Mouse (Mus musculus) limb, embryonic 12.5 days (tissue): ENCODE measurements around the gene Nfxl1. TPM values are rescaled to one million over a fixed set of nuclear protein-coding genes. Genes with fewer than 3 reads are reported as not detected.

Experiments
- ATAC-seq: fragments of 200-750 bp; cut with Nextera tagmentation; 2 replicates; pipeline ENCODE4 v1.8.0; 2017; ENCODE audit warnings: low read depth, moderate TSS enrichment; ENCODE audit not compliant: insufficient number of reproducible peaks, insufficient read depth, low FRiP score, low TSS enrichment
- H3K27ac ChIP-seq: fragments of 300-500 bp; sonication (generic); 2 replicates; pipeline ENCODE4 v1.5.1; 2016; ENCODE audit warnings: mild to moderate bottlenecking, moderate library complexity
- H3K27me3 ChIP-seq: fragments of 300-500 bp; sonication (generic); 2 replicates; pipeline ENCODE4 v1.6.1; 2016; ENCODE audit warnings: mild to moderate bottlenecking, moderate library complexity
- H3K36me3 ChIP-seq: fragments of 300-500 bp; sonication (generic); 2 replicates; pipeline ENCODE4 v1.6.1; 2016; ENCODE audit warnings: mild to moderate bottlenecking, moderate library complexity
- H3K4me1 ChIP-seq: fragments of 300-500 bp; sonication (generic); replicated peaks from 2 replicates; pipeline ENCODE4 v1.6.1; 2016
- H3K4me2 ChIP-seq: fragments of 300-500 bp; sonication (generic); 2 replicates; pipeline ENCODE4 v1.6.1; 2016; ENCODE audit warnings: mild to moderate bottlenecking, moderate library complexity
- H3K4me3 ChIP-seq: fragments of 300-500 bp; sonication (generic); replicated peaks from 2 replicates; pipeline ENCODE4 v1.5.1; 2016; ENCODE audit warnings: mild to moderate bottlenecking
- H3K9ac ChIP-seq: fragments of 300-500 bp; sonication (generic); replicated peaks from 2 replicates; pipeline ENCODE4 v1.6.1; 2016; ENCODE audit warnings: mild to moderate bottlenecking, moderate library complexity
- H3K9me3 ChIP-seq: fragments of 300-500 bp; sonication (generic); 2 replicates; pipeline ENCODE4 v1.6.1; 2016; ENCODE audit warnings: mild to moderate bottlenecking, moderate library complexity
- WGBS: fragments of 180-500 bp; shearing (Covaris S2); methylation state at CpG from one replicate; pipeline ENCODE4 v1.1.7; 2016; 5-methylcytosine and 5-hydroxymethylcytosine counted together
- polyA plus RNA-seq: library from polyadenylated mRNA; unstranded; fragments of >200 nt; fragmentation: Nextera tagmentation; extraction: Ambion mirVana; gene quantifications from 2 replicates; pipeline ENCODE4 v1.2.1, GENCODE M21; 2016

Gene Nfxl1
- polyA plus RNA-seq, 1 experiment from 2014 or later, result 29.0 TPM

GRCm38 (mm10) chr5:72560976-72561628, 1.6 kb upstream of the Nfxl1 start:
- Histone ChIP-seq H3K27ac (no peak overlapping the region), H3K9me3 (no peaks in the 10 kb centered on the region), H3K36me3 (no peaks in the 10 kb centered on the region), H3K4me2 (no peak overlapping the region), H3K4me3 (no peak overlapping the region), H3K27me3 (no peaks in the 10 kb centered on the region), H3K4me1 (peaks cover 6% of the 10 kb centered on the region; the same call in 1 of the 2 replicates), H3K9ac (no peak overlapping the region)
- WGBS, result 78% methylated on average over 3 of the region's 3 CpGs
- ATAC-seq, result no peak

- Histone ChIP-seq H3K27ac (peak overlapping the region; percentile 78), H3K9me3 (no peaks in the 10 kb centered on the region), H3K36me3 (peaks cover 8% of the 10 kb centered on the region; the same call in 1 of the 2 replicates), H3K4me2 (peak overlapping the region; percentile 62), H3K4me3 (peak overlapping the region; percentile 66), H3K9ac (peak overlapping the region; percentile 80), H3K27me3 (no peaks in the 10 kb centered on the region), H3K4me1 (peaks cover 6% of the 10 kb centered on the region; the same call in 1 of the 2 replicates)
- under 1% methylated on average over 57 of the region's 57 CpGs for WGBS
- peak; percentile 74 for ATAC-seq
Observed at GRCm38 (mm10) chr5:72558716-72559526, 563 bp downstream of the Nfxl1 start.

- Histone ChIP-seq H3K9me3 (no peaks in the 10 kb centered on the region), H3K4me1 (peaks cover 6% of the 10 kb centered on the region; the same call in 1 of the 2 replicates), H3K4me2 (no peak overlapping the region), H3K9ac (no peak overlapping the region), H3K36me3 (peaks cover 25% of the 10 kb centered on the region), H3K4me3 (no peak overlapping the region), H3K27ac (no peak overlapping the region), H3K27me3 (no peaks in the 10 kb centered on the region)
- no peak for ATAC-seq
- WGBS, result 90% methylated on average over 3 of the region's 3 CpGs
Observed at GRCm38 (mm10) chr5:72556245-72556644, 3.2 kb downstream of the Nfxl1 start.

GRCm38 (mm10) chr5:72551209-72551608, 8.3 kb downstream of the Nfxl1 start:
- Histone ChIP-seq H3K9me3 (no peaks in the 10 kb centered on the region), H3K4me1 (no peaks in the 10 kb centered on the region), H3K4me3 (no peak overlapping the region), H3K36me3 (peaks cover 31% of the 10 kb centered on the region), H3K4me2 (no peak overlapping the region), H3K27ac (no peak overlapping the region), H3K27me3 (no peaks in the 10 kb centered on the region), H3K9ac (no peak overlapping the region)
- ATAC-seq, result no peak
- WGBS, result 95% methylated on average over 3 of the region's 3 CpGs

- no peak overlapping the region for H3K9ac ChIP-seq
- no peak overlapping the region for H3K4me3 ChIP-seq
- no peak for ATAC-seq
- no peak overlapping the region for H3K4me2 ChIP-seq
- no peaks in the 10 kb centered on the region for H3K27me3 ChIP-seq
- 93% methylated on average over 3 of the region's 3 CpGs for WGBS
- no peaks in the 10 kb centered on the region for H3K4me1 ChIP-seq
- H3K9me3 ChIP-seq, result no peaks in the 10 kb centered on the region
- H3K27ac ChIP-seq, result no peak overlapping the region
- H3K36me3 ChIP-seq, result peaks cover 51% of the 10 kb centered on the region
Observed at GRCm38 (mm10) chr5:72528896-72529295, 30.6 kb downstream of the Nfxl1 start.

- Histone ChIP-seq H3K9me3 (no peaks in the 10 kb centered on the region), H3K27me3 (no peaks in the 10 kb centered on the region), H3K36me3 (peaks cover 43% of the 10 kb centered on the region), H3K27ac (no peak overlapping the region), H3K4me1 (no peaks in the 10 kb centered on the region), H3K9ac (no peak overlapping the region), H3K4me3 (no peak overlapping the region), H3K4me2 (no peak overlapping the region)
- no peak for ATAC-seq
- 84% methylated on average over 5 of the region's 5 CpGs for WGBS
Observed at GRCm38 (mm10) chr5:72513808-72514207, 45.7 kb downstream of the Nfxl1 start.

- 79% methylated on average over 5 of the region's 5 CpGs for WGBS
- peaks cover 46% of the 10 kb centered on the region for H3K27me3 ChIP-seq
- H3K9me3 ChIP-seq, result no peaks in the 10 kb centered on the region
- ATAC-seq, result no peak
- H3K9ac ChIP-seq, result no peak overlapping the region
- H3K27ac ChIP-seq, result no peak overlapping the region
- peaks cover 15% of the 10 kb centered on the region for H3K4me1 ChIP-seq
- H3K4me2 ChIP-seq, result no peak overlapping the region
- H3K4me3 ChIP-seq, result no peak overlapping the region
- H3K36me3 ChIP-seq, result no peaks in the 10 kb centered on the region
Observed at GRCm38 (mm10) chr5:72505740-72506139, 53.7 kb downstream of the Nfxl1 start.

GRCm38 (mm10) chr5:72503531-72504523, 55.7 kb downstream of the Nfxl1 start, which contains the start of gene Corin:
Gene Corin (minus strand): TSS chr5:72504473.
- peaks cover 53% of the 10 kb centered on the region for H3K27me3 ChIP-seq
- H3K9me3 ChIP-seq, result no peaks in the 10 kb centered on the region
- no peaks in the 10 kb centered on the region for H3K36me3 ChIP-seq
- ATAC-seq, result no peak
- H3K4me3 ChIP-seq, result peak within 1 kb of the TSS; percentile 43
- H3K4me2 ChIP-seq, result peak within 1 kb of the TSS; percentile 67
- peak within 1 kb of the TSS; percentile 23; the same call in 1 of the 2 replicates for H3K9ac ChIP-seq
- H3K4me1 ChIP-seq, result peaks cover 15% of the 10 kb centered on the region
- WGBS, result 1% methylated on average over 64 of the region's 64 CpGs
- no peak within 1 kb of the TSS for H3K27ac ChIP-seq

GRCm38 (mm10) chr5:72502778-72503177, 56.7 kb downstream of the Nfxl1 start:
- H3K36me3 ChIP-seq, result no peaks in the 10 kb centered on the region
- H3K9me3 ChIP-seq, result no peaks in the 10 kb centered on the region
- 73% methylated on average over 8 of the region's 8 CpGs for WGBS
- peaks cover 15% of the 10 kb centered on the region for H3K4me1 ChIP-seq
- H3K9ac ChIP-seq, result no peak overlapping the region
- ATAC-seq, result no peak
- no peak overlapping the region for H3K27ac ChIP-seq
- peak overlapping the region; percentile 67; the same call in 1 of the 2 replicates for H3K4me2 ChIP-seq
- peaks cover 62% of the 10 kb centered on the region for H3K27me3 ChIP-seq
- peak overlapping the region; percentile 43; the same call in 1 of the 2 replicates for H3K4me3 ChIP-seq

GRCm38 (mm10) chr5:72501763-72502162, 57.7 kb downstream of the Nfxl1 start:
- no peaks in the 10 kb centered on the region for H3K36me3 ChIP-seq
- H3K4me1 ChIP-seq, result peaks cover 23% of the 10 kb centered on the region
- no peak overlapping the region for H3K9ac ChIP-seq
- H3K4me2 ChIP-seq, result no peak overlapping the region
- no peak overlapping the region for H3K4me3 ChIP-seq
- H3K9me3 ChIP-seq, result no peaks in the 10 kb centered on the region
- peaks cover 64% of the 10 kb centered on the region for H3K27me3 ChIP-seq
- ATAC-seq, result no peak
- WGBS, result 50% methylated on average over 3 of the region's 3 CpGs
- H3K27ac ChIP-seq, result no peak overlapping the region
